Mouse (Mus musculus) hindbrain, embryonic 12.5 days (tissue): ENCODE results near the gene Rpl4. TPM values are rescaled to one million over a fixed set of nuclear protein-coding genes. Genes with fewer than 3 reads are reported as not detected.

Source experiments
- ATAC-seq: fragments of 200-750 bp; cut with Nextera tagmentation; 2 replicates; pipeline ENCODE4 v1.8.0; 2017; ENCODE audit warnings: moderate TSS enrichment; ENCODE audit not compliant: low FRiP score
- H3K27ac ChIP-seq: fragments of 300-500 bp; sonication (generic); 2 replicates; pipeline ENCODE4 v1.5.1; 2016; ENCODE audit warnings: mild to moderate bottlenecking
- H3K27me3 ChIP-seq: fragments of 300-500 bp; sonication (generic); 2 replicates; pipeline ENCODE4 v1.6.1; 2016; ENCODE audit warnings: mild to moderate bottlenecking
- H3K36me3 ChIP-seq: fragments of 300-500 bp; sonication (generic); 2 replicates; pipeline ENCODE4 v1.6.1; 2016; ENCODE audit warnings: mild to moderate bottlenecking
- H3K4me1 ChIP-seq: fragments of 300-500 bp; sonication (generic); 2 replicates; pipeline ENCODE4 v1.6.1; 2016
- H3K4me2 ChIP-seq: fragments of 300-500 bp; sonication (generic); replicated peaks from 2 replicates; pipeline ENCODE4 v1.6.1; 2016; ENCODE audit warnings: mild to moderate bottlenecking
- H3K4me3 ChIP-seq: fragments of 300-500 bp; sonication (generic); 2 replicates; pipeline ENCODE4 v1.5.1; 2016; ENCODE audit warnings: mild to moderate bottlenecking
- H3K9ac ChIP-seq: fragments of 300-500 bp; sonication (generic); 2 replicates; pipeline ENCODE4 v1.6.1; 2016; ENCODE audit warnings: mild to moderate bottlenecking, moderate library complexity
- H3K9me3 ChIP-seq: fragments of 300-500 bp; sonication (generic); replicated peaks from 2 replicates; pipeline ENCODE4 v1.6.1; 2016; ENCODE audit warnings: mild to moderate bottlenecking
- WGBS: fragments of 180-500 bp; shearing (Covaris S2); methylation state at CpG from one replicate; pipeline ENCODE4 v1.1.7; 2016; 5-methylcytosine and 5-hydroxymethylcytosine counted together
- polyA plus RNA-seq: library from polyadenylated mRNA; unstranded; fragments of >200 nt; fragmentation: Nextera tagmentation; extraction: Ambion mirVana; gene quantifications from 2 replicates; pipeline ENCODE4 v1.2.1, GENCODE M21; 2016

The Rpl4 gene
- polyA plus RNA-seq, 1 experiment from 2014 or later = 811 TPM

DNA sequence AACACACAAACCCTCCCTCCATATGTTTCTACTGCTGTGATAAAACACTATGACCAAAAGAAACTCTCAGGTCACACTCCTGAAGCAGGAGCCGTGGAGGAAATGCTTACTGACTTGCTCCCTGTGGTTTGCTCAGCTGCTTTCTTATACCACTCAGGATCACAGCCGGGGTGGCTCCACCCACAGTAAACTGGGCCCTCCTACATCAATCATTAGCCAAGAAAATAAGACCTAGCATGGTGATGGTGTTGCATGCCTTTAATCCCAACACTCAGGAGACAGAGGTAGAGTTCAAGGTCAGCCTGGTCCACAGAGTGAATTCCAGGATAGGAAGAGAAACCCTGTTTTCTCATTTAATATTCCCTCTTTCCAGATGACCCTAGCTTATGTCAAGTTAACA is 26.7 kb downstream of the Rpl4 start:
- Histone ChIP-seq H3K4me1 (no peaks in the 10 kb centered on the region), H3K9ac (no peak overlapping the region), H3K36me3 (peaks cover 29% of the 10 kb centered on the region), H3K9me3 (no peaks in the 10 kb centered on the region), H3K27me3 (no peaks in the 10 kb centered on the region), H3K4me2 (no peak overlapping the region), H3K27ac (no peak overlapping the region), H3K4me3 (no peak overlapping the region)
- ATAC-seq = no peak
- WGBS = 88% methylated on average over 2 of the region's 2 CpGs

DNA sequence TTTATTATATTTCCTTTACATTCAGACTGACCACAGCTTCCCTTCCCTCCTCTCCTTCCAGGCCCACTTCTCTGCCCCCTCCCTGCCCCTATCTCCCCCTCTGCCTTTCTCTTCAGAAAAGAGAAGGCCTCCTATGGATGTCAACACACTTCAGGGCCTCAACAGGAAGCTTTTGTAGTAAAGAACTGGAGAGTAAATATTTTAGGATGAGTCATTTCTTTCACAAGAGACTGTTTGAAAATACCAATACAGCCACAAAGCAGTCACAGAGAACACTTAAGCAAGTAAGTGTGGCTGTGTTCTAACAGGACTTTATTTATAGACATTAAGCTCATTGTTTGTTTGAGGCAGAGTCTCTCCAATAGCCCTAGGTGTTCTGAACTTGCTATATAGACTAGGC is 29.2 kb downstream of the Rpl4 start:
- Histone ChIP-seq H3K4me2 (no peak overlapping the region), H3K27me3 (no peaks in the 10 kb centered on the region), H3K9ac (no peak overlapping the region), H3K27ac (no peak overlapping the region), H3K36me3 (peaks cover 25% of the 10 kb centered on the region), H3K4me3 (no peak overlapping the region), H3K9me3 (no peaks in the 10 kb centered on the region), H3K4me1 (no peaks in the 10 kb centered on the region)
- no peak for ATAC-seq

DNA sequence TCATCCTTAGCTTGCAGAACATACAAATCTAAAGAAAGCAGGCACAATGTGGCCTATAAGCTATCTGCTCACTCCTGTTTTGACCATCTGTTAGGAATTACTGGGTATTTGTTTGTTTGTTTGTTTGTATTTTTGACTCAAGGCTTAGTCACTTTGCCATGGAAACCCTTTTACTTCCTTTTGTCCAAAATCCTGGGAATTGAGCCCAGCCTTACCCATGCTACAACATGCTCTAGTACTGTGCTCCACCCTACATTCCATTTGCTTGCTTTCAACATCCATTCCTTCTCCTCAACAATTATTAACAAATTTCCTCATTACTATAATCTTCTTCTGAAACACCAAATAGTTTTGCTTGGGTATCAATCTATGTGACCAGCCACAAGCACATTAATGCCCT is 29.7 kb downstream of the Rpl4 start:
- H3K9me3 ChIP-seq = no peaks in the 10 kb centered on the region
- no peaks in the 10 kb centered on the region for H3K4me1 ChIP-seq
- H3K27ac ChIP-seq = no peak overlapping the region
- H3K9ac ChIP-seq = no peak overlapping the region
- no peak overlapping the region for H3K4me2 ChIP-seq
- no peak for ATAC-seq
- no peak overlapping the region for H3K4me3 ChIP-seq
- H3K27me3 ChIP-seq = no peaks in the 10 kb centered on the region
- H3K36me3 ChIP-seq = peaks cover 25% of the 10 kb centered on the region

DNA sequence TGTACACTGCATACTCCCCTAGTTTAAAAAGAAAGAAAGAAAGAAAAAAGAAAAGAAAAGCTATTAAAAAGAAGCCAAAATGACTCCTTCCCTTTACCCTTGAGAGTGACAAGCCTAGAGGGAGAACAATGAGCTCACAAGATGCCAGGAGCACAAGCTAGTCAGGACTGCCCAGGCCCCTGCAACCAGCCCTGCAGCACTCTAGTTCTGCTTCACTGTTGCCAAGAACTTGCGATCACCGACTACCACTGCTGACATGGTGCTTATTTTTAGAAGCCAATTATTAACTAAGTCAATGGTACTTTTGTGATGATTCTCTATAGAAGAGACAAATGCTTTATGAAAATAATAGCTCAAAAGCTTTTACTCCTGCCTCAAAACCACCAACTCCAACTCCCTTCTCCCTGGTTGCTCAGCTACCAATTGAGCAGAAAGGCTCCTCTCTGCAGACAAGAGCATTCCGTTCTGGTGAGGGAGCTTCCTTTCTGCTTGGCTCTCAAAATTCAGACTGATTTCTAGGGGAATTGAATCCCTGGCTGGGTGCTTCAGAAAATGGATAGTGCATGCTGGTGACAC is 34.4 kb downstream of the Rpl4 start:
- 79% methylated on average over 3 of the region's 3 CpGs for WGBS
- peaks cover 39% of the 10 kb centered on the region for H3K36me3 ChIP-seq
- no peak for ATAC-seq

DNA sequence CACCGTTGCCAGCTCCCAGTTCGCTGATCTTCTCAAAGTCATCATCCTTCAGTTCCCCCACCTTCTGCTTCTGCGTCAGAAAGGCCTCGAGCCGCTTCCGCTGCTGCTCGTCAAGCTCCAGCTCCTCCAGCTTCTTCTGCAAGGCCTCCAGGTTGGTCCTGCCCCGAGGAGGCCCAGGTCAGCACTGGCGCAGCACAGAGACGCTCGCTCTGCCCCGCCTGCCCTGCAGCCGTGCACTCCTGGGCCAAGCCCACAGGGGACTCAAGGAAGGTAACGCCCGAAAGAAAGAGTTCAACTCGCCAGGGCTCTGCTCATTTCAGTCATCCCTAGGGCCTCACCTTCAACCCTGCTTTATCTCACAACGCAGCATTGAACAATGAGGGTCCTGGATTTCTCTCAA is 41.3 kb downstream of the Rpl4 start:
- H3K27me3 ChIP-seq = no peaks in the 10 kb centered on the region
- H3K4me2 ChIP-seq = no peak overlapping the region
- no peak overlapping the region for H3K9ac ChIP-seq
- no peak overlapping the region for H3K27ac ChIP-seq
- no peaks in the 10 kb centered on the region for H3K4me1 ChIP-seq
- ATAC-seq = no peak
- H3K9me3 ChIP-seq = no peaks in the 10 kb centered on the region
- peaks cover 20% of the 10 kb centered on the region for H3K36me3 ChIP-seq
- WGBS = 90% methylated on average over 17 of the region's 17 CpGs
- H3K4me3 ChIP-seq = no peak overlapping the region

More for the DNA sequence above, 34.4 kb downstream of the Rpl4 start:
- Histone ChIP-seq H3K9me3 (no peaks in the 10 kb centered on the region), H3K4me3 (no peak overlapping the region), H3K4me1 (no peaks in the 10 kb centered on the region), H3K4me2 (no peak overlapping the region), H3K27me3 (no peaks in the 10 kb centered on the region), H3K27ac (no peak overlapping the region), H3K9ac (no peak overlapping the region)

DNA sequence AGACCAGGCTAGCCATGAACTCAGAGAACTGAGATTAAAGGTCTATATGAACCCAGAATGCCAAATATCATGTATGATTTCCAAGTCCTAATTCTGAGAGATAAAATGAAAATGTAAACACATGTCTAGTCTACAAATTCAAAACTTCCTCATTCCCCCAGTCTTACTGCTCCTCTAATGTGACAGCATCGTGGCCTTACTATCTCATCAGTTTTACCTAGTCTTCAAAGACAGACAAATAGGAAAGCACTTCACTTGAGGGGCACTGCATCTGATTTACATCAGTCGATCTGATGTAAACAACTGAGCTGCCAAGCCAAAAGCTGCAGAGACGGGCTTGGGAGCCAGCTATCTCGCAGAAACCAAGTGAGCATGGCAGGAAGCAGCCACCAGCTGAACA is 42.9 kb downstream of the Rpl4 start:
- H3K9ac ChIP-seq = no peak overlapping the region
- H3K4me2 ChIP-seq = no peak overlapping the region
- no peak for ATAC-seq
- H3K36me3 ChIP-seq = peaks cover 11% of the 10 kb centered on the region
- H3K4me1 ChIP-seq = no peaks in the 10 kb centered on the region
- H3K27me3 ChIP-seq = no peaks in the 10 kb centered on the region
- H3K4me3 ChIP-seq = no peak overlapping the region
- no peaks in the 10 kb centered on the region for H3K9me3 ChIP-seq
- 94% methylated on average over 4 of the region's 4 CpGs for WGBS
- H3K27ac ChIP-seq = no peak overlapping the region

DNA sequence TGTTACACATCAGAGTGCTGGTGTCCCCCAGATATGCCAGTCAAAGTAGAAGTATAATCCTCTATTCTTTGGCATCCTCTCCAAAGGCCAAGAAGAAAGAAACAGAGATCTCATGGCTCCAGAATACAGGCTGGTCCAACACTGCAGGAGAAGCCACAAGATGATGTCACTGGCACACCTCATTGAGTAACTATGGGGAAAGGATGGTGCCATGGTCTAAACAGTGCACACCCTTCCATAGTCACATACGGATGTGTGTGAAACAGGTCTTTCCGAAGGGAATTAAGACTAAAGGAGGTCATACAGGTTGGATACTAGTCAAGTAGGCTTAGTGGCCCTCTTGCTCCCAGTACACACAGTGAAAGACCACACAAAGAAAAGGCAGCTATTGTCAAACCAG is 43.5 kb downstream of the Rpl4 start:
- Histone ChIP-seq H3K27ac (no peak overlapping the region), H3K9ac (no peak overlapping the region), H3K4me1 (no peaks in the 10 kb centered on the region), H3K36me3 (peaks cover 8% of the 10 kb centered on the region), H3K4me2 (no peak overlapping the region), H3K27me3 (no peaks in the 10 kb centered on the region), H3K4me3 (no peak overlapping the region), H3K9me3 (no peaks in the 10 kb centered on the region)
- ATAC-seq = no peak
- WGBS = 95% methylated on average over 2 of the region's 2 CpGs

DNA sequence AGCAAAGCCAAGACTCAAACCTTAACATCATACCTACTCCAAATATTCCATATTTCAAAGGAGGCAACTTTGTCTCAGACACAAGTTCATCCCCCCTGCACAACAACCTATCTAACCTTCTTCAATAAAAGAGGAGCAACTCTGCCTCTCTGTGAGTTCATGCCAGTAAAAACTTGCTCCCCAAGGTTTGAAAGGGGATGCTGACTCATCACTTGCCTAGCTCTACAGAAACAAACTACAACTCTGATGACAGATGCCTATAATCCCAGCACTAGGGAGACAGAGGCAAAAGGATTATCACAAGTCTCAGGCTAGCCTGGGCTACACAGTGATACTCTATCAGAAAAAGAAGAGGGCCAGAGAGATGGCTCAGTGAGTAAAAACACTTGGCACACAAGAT is 44.7 kb downstream of the Rpl4 start:
- Histone ChIP-seq H3K4me2 (no peak overlapping the region), H3K27ac (no peak overlapping the region), H3K4me3 (no peak overlapping the region), H3K9ac (no peak overlapping the region), H3K4me1 (no peaks in the 10 kb centered on the region), H3K9me3 (no peaks in the 10 kb centered on the region), H3K36me3 (no peaks in the 10 kb centered on the region), H3K27me3 (no peaks in the 10 kb centered on the region)
- ATAC-seq = no peak

DNA sequence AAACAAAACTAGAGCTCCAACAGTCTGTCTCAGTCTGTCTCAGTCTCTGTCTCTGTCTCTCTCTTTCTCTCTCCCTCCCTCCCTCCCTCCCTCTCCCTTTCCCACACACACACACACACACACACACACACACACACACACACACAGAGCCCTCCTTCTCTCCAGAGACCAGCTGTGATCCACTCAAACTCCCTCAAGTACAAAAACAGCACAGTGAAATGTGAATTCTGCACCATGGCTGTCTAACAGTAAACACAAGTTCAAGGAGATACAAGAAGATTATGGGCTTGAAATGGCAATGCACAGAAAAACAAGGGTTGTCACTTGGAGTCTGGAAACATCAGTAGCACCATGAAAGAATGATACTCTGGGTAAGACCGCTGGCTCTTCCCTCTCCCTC is 46.1 kb downstream of the Rpl4 start:
- no peak overlapping the region for H3K4me3 ChIP-seq
- H3K27ac ChIP-seq = no peak overlapping the region
- no peaks in the 10 kb centered on the region for H3K9me3 ChIP-seq
- no peaks in the 10 kb centered on the region for H3K4me1 ChIP-seq
- no peaks in the 10 kb centered on the region for H3K36me3 ChIP-seq
- 73% methylated on average over 1 of the region's 1 CpGs for WGBS
- H3K4me2 ChIP-seq = no peak overlapping the region
- no peak for ATAC-seq
- no peak overlapping the region for H3K9ac ChIP-seq
- H3K27me3 ChIP-seq = no peaks in the 10 kb centered on the region

DNA sequence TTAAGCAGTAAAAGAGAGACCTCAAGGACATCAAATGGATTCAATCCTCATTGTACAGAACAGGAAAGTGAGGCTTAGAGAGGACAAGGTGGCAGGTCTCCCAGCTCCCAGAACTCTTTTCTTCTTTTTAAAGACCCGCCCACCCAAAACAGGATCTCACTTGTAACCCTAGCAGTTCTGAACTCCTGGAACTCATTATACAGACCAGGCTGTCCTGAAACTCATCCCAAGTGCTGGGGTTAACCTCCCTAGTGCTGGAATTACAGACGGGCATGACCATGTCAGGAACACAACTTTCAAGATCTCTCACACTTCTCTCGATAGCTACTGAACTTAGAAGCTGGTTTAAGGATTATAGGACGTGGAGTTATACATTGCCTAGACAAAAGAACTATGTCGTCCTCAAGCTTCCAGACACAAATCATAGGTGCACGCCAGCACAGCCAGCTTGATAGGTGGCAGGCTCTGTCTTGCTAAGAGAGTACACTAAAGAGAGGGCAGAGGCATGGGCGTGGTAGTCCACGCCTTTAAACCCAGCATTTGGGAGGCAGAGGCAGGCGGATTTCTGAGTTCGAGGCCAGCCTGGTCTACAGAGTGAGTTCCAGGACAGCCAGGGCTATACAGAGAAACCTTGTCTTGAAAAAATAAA is 46.7 kb downstream of the Rpl4 start:
- 90% methylated on average over 10 of the region's 10 CpGs for WGBS
- no peak for ATAC-seq
- H3K36me3 ChIP-seq = no peaks in the 10 kb centered on the region
- no peak overlapping the region for H3K9ac ChIP-seq
- no peak overlapping the region for H3K4me2 ChIP-seq
- no peaks in the 10 kb centered on the region for H3K9me3 ChIP-seq
- no peak overlapping the region for H3K4me3 ChIP-seq
- no peak overlapping the region for H3K27ac ChIP-seq
- H3K27me3 ChIP-seq = no peaks in the 10 kb centered on the region
- H3K4me1 ChIP-seq = no peaks in the 10 kb centered on the region

DNA sequence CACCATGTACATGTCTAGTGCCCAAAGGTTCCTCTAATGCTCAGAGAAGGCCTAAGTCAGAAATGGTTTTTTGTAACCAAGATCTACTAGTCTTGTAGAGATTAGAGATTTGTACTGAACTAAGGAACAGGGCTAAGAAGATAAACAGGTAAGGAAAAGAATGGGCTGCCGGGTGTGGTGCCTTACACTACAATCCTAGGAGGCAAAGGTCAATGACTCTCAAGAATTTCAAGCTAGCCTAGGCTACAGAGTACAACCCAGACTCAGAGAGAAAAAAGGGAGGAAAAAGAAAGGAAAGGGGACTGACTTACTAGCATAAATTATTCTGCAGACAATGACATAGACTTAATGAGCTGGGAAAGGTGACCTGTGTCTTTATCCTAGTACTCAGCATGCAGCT is 47.4 kb downstream of the Rpl4 start:
- ATAC-seq = no peak
- H3K27me3 ChIP-seq = no peaks in the 10 kb centered on the region
- 56% methylated on average over 1 of the region's 1 CpGs for WGBS
- H3K4me3 ChIP-seq = no peak overlapping the region
- no peaks in the 10 kb centered on the region for H3K9me3 ChIP-seq
- H3K27ac ChIP-seq = no peak overlapping the region
- no peaks in the 10 kb centered on the region for H3K4me1 ChIP-seq
- no peak overlapping the region for H3K9ac ChIP-seq
- H3K4me2 ChIP-seq = no peak overlapping the region
- no peaks in the 10 kb centered on the region for H3K36me3 ChIP-seq

DNA sequence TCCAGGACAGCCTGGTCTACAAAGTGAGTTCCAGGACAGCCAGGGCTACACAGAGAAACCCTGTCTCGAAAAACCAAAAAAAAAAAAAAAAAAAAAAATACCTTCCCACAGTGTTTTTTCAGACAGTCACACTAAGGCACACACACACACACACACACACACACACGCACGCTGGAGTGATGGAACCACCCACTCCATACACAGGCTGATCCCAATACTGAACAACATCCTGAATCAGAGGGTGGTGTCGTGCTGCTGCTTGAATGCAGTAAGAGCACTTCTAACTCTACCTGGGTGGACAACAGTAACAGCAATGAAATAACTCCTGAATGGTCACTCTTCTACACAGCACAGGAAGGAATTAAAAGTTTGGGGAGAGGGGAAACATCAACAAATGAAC is 48.3 kb downstream of the Rpl4 start:
- ATAC-seq = no peak
- Histone ChIP-seq H3K36me3 (no peaks in the 10 kb centered on the region), H3K4me2 (no peak overlapping the region), H3K4me1 (no peaks in the 10 kb centered on the region), H3K9me3 (no peaks in the 10 kb centered on the region), H3K4me3 (no peak overlapping the region), H3K27ac (no peak overlapping the region), H3K27me3 (no peaks in the 10 kb centered on the region), H3K9ac (no peak overlapping the region)
- 72% methylated on average over 4 of the region's 4 CpGs for WGBS

DNA sequence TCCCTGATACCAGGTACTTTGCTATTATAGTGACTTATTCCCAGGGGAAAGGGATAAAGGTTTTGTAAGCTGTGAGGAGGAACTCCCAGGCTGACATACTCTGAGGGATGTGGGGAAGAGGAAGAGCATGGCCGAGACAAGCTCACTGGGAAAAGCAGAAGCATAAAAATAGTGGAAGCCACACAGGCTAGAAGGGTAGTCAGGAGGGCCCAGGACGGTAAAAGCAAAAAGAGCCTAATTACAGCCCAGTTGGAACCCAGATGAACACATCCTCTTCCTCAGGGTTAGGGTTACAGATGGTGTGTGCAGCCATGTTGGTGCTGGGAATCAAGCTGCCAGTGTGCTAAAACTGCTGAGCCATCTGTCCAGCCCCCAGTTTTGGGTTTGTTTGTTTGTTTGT is 48.9 kb downstream of the Rpl4 start:
- H3K36me3 ChIP-seq = no peaks in the 10 kb centered on the region
- no peak overlapping the region for H3K4me2 ChIP-seq
- 65% methylated on average over 2 of the region's 2 CpGs for WGBS
- no peak overlapping the region for H3K27ac ChIP-seq
- ATAC-seq = no peak
- H3K9me3 ChIP-seq = no peaks in the 10 kb centered on the region
- no peak overlapping the region for H3K9ac ChIP-seq
- no peak overlapping the region for H3K4me3 ChIP-seq
- no peaks in the 10 kb centered on the region for H3K4me1 ChIP-seq
- H3K27me3 ChIP-seq = no peaks in the 10 kb centered on the region
